Mouse (Mus musculus): ENCODE measurements at regions not wholly inside any gene's neighbourhood (a gene's known extent, or its start where the extent isn't known, plus 50 kb on each side); places are given as distances from the start of the nearest gene placed in this dataset.

GRCm38 (mm10) chr6:49606028-49606427, 210.6 kb downstream of the Stk31 start:
- ATAC-seq (no peak), DNase-seq (ENCODE audit: low spot score) (no peak)
- Histone ChIP-seq H3K4me3 (ENCODE audit: low read depth, low read length) (no peak overlapping the region), H3K4me2 (ENCODE audit: low read length) (no peak overlapping the region), H3K9me3 (replicated peaks; ENCODE audit: control insufficient read depth, low read length) (no peaks in the 10 kb centered on the region), H3K27me3 (replicated peaks; ENCODE audit: control insufficient read depth, insufficient read depth, low read length) (no peaks in the 10 kb centered on the region), H3K27ac (ENCODE audit: low read depth, low read length) (no peak overlapping the region), H3K4me1 (ENCODE audit: control insufficient read depth, insufficient read depth, low read length) (peaks cover 12% of the 10 kb centered on the region), H3K36me3 (ENCODE audit: control insufficient read depth, insufficient read depth, low read length) (no peaks in the 10 kb centered on the region), H3K9ac (ENCODE audit: low read length) (no peak overlapping the region)
- WGBS, result 0% methylated on average over 1 of the region's 1 CpGs

- H3K9ac ChIP-seq (ENCODE audit: low read length), result no peak overlapping the region
- no peak overlapping the region for H3K27ac ChIP-seq (ENCODE audit: low read depth, low read length)
- DNase-seq (ENCODE audit: low spot score) (no peak), ATAC-seq (no peak)
- no peak overlapping the region for H3K4me3 ChIP-seq (ENCODE audit: low read depth, low read length)
- no peaks in the 10 kb centered on the region for H3K9me3 ChIP-seq (replicated peaks; ENCODE audit: control insufficient read depth, low read length)
- peaks cover 12% of the 10 kb centered on the region for H3K4me1 ChIP-seq (ENCODE audit: control insufficient read depth, insufficient read depth, low read length)
- H3K4me2 ChIP-seq (ENCODE audit: low read length), result no peak overlapping the region
- H3K36me3 ChIP-seq (ENCODE audit: control insufficient read depth, insufficient read depth, low read length), result no peaks in the 10 kb centered on the region
- 12% methylated on average over 9 of the region's 9 CpGs for WGBS
- H3K27me3 ChIP-seq (replicated peaks; ENCODE audit: control insufficient read depth, insufficient read depth, low read length), result no peaks in the 10 kb centered on the region
These were observed 211.3 kb downstream of the Stk31 start for GRCm38 (mm10) chr6:49606626-49607158.

- 91% methylated on average over 2 of the region's 2 CpGs for WGBS
- H3K4me3 ChIP-seq (ENCODE audit: low read depth, low read length), result no peak overlapping the region
- no peak overlapping the region for H3K4me2 ChIP-seq (ENCODE audit: low read length)
- no peaks in the 10 kb centered on the region for H3K27me3 ChIP-seq (replicated peaks; ENCODE audit: control insufficient read depth, insufficient read depth, low read length)
- H3K9me3 ChIP-seq (replicated peaks; ENCODE audit: control insufficient read depth, low read length), result no peaks in the 10 kb centered on the region
- ATAC-seq, result no peak
- H3K27ac ChIP-seq (ENCODE audit: low read depth, low read length), result no peak overlapping the region
- no peaks in the 10 kb centered on the region for H3K4me1 ChIP-seq (ENCODE audit: control insufficient read depth, insufficient read depth, low read length)
- H3K9ac ChIP-seq (ENCODE audit: low read length), result no peak overlapping the region
- no peak for DNase-seq (ENCODE audit: low spot score)
- H3K36me3 ChIP-seq (ENCODE audit: control insufficient read depth, insufficient read depth, low read length), result no peaks in the 10 kb centered on the region
These were observed 198.4 kb upstream of the Npy start for GRCm38 (mm10) chr6:49624080-49624479.

GRCm38 (mm10) chr6:49624564-49624963, 197.9 kb upstream of the Npy start:
- no peak for DNase-seq (ENCODE audit: low spot score)
- H3K27ac ChIP-seq (ENCODE audit: low read depth, low read length), result no peak overlapping the region
- 78% methylated on average over 5 of the region's 5 CpGs for WGBS
- H3K4me2 ChIP-seq (ENCODE audit: low read length), result no peak overlapping the region
- H3K4me1 ChIP-seq (ENCODE audit: control insufficient read depth, insufficient read depth, low read length), result no peaks in the 10 kb centered on the region
- no peaks in the 10 kb centered on the region for H3K36me3 ChIP-seq (ENCODE audit: control insufficient read depth, insufficient read depth, low read length)
- H3K9me3 ChIP-seq (replicated peaks; ENCODE audit: control insufficient read depth, low read length), result no peaks in the 10 kb centered on the region
- H3K9ac ChIP-seq (ENCODE audit: low read length), result no peak overlapping the region
- no peaks in the 10 kb centered on the region for H3K27me3 ChIP-seq (replicated peaks; ENCODE audit: control insufficient read depth, insufficient read depth, low read length)
- no peak overlapping the region for H3K4me3 ChIP-seq (ENCODE audit: low read depth, low read length)
- ATAC-seq, result no peak

- Histone ChIP-seq H3K4me3 (ENCODE audit: low read depth, low read length) (no peak overlapping the region), H3K4me2 (ENCODE audit: low read length) (no peak overlapping the region), H3K27ac (ENCODE audit: low read depth, low read length) (peak overlapping the region; percentile 28; the same call in 1 of the 2 replicates), H3K4me1 (ENCODE audit: control insufficient read depth, insufficient read depth, low read length) (no peaks in the 10 kb centered on the region), H3K9ac (ENCODE audit: low read length) (no peak overlapping the region), H3K36me3 (ENCODE audit: control insufficient read depth, insufficient read depth, low read length) (no peaks in the 10 kb centered on the region), H3K27me3 (replicated peaks; ENCODE audit: control insufficient read depth, insufficient read depth, low read length) (no peaks in the 10 kb centered on the region), H3K9me3 (replicated peaks; ENCODE audit: control insufficient read depth, low read length) (no peaks in the 10 kb centered on the region)
- WGBS, result 57% methylated on average over 5 of the region's 5 CpGs
- DNase-seq (ENCODE audit: low spot score) (peak; percentile 83), ATAC-seq (peak; percentile 95)
These were observed 188.9 kb upstream of the Npy start for GRCm38 (mm10) chr6:49633470-49634095.

GRCm38 (mm10) chr6:49637654-49638053, 184.9 kb upstream of the Npy start:
- Histone ChIP-seq H3K27ac (ENCODE audit: low read depth, low read length) (no peak overlapping the region), H3K4me1 (ENCODE audit: control insufficient read depth, insufficient read depth, low read length) (no peaks in the 10 kb centered on the region), H3K27me3 (replicated peaks; ENCODE audit: control insufficient read depth, insufficient read depth, low read length) (no peaks in the 10 kb centered on the region), H3K4me3 (ENCODE audit: low read depth, low read length) (no peak overlapping the region), H3K9me3 (replicated peaks; ENCODE audit: control insufficient read depth, low read length) (no peaks in the 10 kb centered on the region), H3K9ac (ENCODE audit: low read length) (no peak overlapping the region), H3K4me2 (ENCODE audit: low read length) (no peak overlapping the region), H3K36me3 (ENCODE audit: control insufficient read depth, insufficient read depth, low read length) (no peaks in the 10 kb centered on the region)
- DNase-seq (ENCODE audit: low spot score) (no peak), ATAC-seq (no peak)
- whole genome bisulfite sequencing, result 89% methylated on average over 2 of the region's 2 CpGs

GRCm38 (mm10) chr6:49641256-49641655, 181.3 kb upstream of the Npy start:
- ATAC-seq (no peak), DNase-seq (ENCODE audit: low spot score) (no peak)
- Histone ChIP-seq H3K4me3 (ENCODE audit: low read depth, low read length) (no peak overlapping the region), H3K4me1 (ENCODE audit: control insufficient read depth, insufficient read depth, low read length) (no peaks in the 10 kb centered on the region), H3K27ac (ENCODE audit: low read depth, low read length) (no peak overlapping the region), H3K4me2 (ENCODE audit: low read length) (no peak overlapping the region), H3K9ac (ENCODE audit: low read length) (no peak overlapping the region), H3K36me3 (ENCODE audit: control insufficient read depth, insufficient read depth, low read length) (no peaks in the 10 kb centered on the region), H3K27me3 (replicated peaks; ENCODE audit: control insufficient read depth, insufficient read depth, low read length) (no peaks in the 10 kb centered on the region), H3K9me3 (replicated peaks; ENCODE audit: control insufficient read depth, low read length) (no peaks in the 10 kb centered on the region)
- WGBS, result 85% methylated on average over 5 of the region's 5 CpGs

- Histone ChIP-seq H3K9me3 (replicated peaks; ENCODE audit: control insufficient read depth, low read length) (no peaks in the 10 kb centered on the region), H3K4me3 (ENCODE audit: low read depth, low read length) (no peak overlapping the region), H3K27me3 (replicated peaks; ENCODE audit: control insufficient read depth, insufficient read depth, low read length) (no peaks in the 10 kb centered on the region), H3K9ac (ENCODE audit: low read length) (no peak overlapping the region), H3K36me3 (ENCODE audit: control insufficient read depth, insufficient read depth, low read length) (no peaks in the 10 kb centered on the region), H3K27ac (ENCODE audit: low read depth, low read length) (no peak overlapping the region), H3K4me1 (ENCODE audit: control insufficient read depth, insufficient read depth, low read length) (no peaks in the 10 kb centered on the region), H3K4me2 (ENCODE audit: low read length) (no peak overlapping the region)
- no peak for ATAC-seq
- DNase-seq (ENCODE audit: low spot score), result no peak
- WGBS, result 65% methylated on average over 10 of the region's 10 CpGs
These were observed 167.9 kb upstream of the Npy start for GRCm38 (mm10) chr6:49654541-49655130.

GRCm38 (mm10) chr6:49655241-49655640, 167.3 kb upstream of the Npy start:
- H3K27me3 ChIP-seq (replicated peaks; ENCODE audit: control insufficient read depth, insufficient read depth, low read length), result no peaks in the 10 kb centered on the region
- H3K4me1 ChIP-seq (ENCODE audit: control insufficient read depth, insufficient read depth, low read length), result no peaks in the 10 kb centered on the region
- no peaks in the 10 kb centered on the region for H3K9me3 ChIP-seq (replicated peaks; ENCODE audit: control insufficient read depth, low read length)
- WGBS, result 37% methylated on average over 5 of the region's 5 CpGs
- peak; percentile 50 for DNase-seq (ENCODE audit: low spot score)
- no peak overlapping the region for H3K9ac ChIP-seq (ENCODE audit: low read length)
- no peak overlapping the region for H3K27ac ChIP-seq (ENCODE audit: low read depth, low read length)
- H3K4me2 ChIP-seq (ENCODE audit: low read length), result no peak overlapping the region
- H3K36me3 ChIP-seq (ENCODE audit: control insufficient read depth, insufficient read depth, low read length), result no peaks in the 10 kb centered on the region
- H3K4me3 ChIP-seq (ENCODE audit: low read depth, low read length), result no peak overlapping the region
- ATAC-seq, result no peak
